Mouse (Mus musculus): ENCODE measurements around the gene Dnlz.

- TF ChIP-seq POLR2A (IDR thresholded peaks at IDR 0.05; ENCODE audit: control insufficient read depth, extremely low read depth, insufficient read depth, low read length, poor library complexity) (no peak), CTCF (IDR thresholded peaks at IDR 0.05; ENCODE audit: borderline replicate concordance, control insufficient read depth, extremely low read depth, insufficient read depth, low read length, poor library complexity) (no peak)
Observed at GRCm38 (mm10) chr2:26368572-26368971, 16.7 kb upstream of the Dnlz start.
